Mouse (Mus musculus) forebrain, embryonic 16.5 days (tissue): Measurements from ENCODE around the gene 2410131K14Rik. TPM values are rescaled to one million over a fixed set of nuclear protein-coding genes. Genes with fewer than 3 reads are reported as not detected.

ENCODE experiments used
- ATAC-seq: fragments of 200-750 bp; cut with Nextera tagmentation; 2 replicates; pipeline ENCODE4 v1.8.0; 2017; ENCODE audit warnings: mild to moderate bottlenecking, moderate library complexity
- H3K27ac ChIP-seq: fragments of 300-500 bp; sonication (generic); 2 replicates; pipeline ENCODE4 v1.5.1; 2014; ENCODE audit warnings: low read length, control low read depth
- H3K27me3 ChIP-seq: fragments of 300-500 bp; sonication (generic); replicated peaks from 2 replicates; pipeline ENCODE4 v1.6.1; 2014; ENCODE audit warnings: low read length; ENCODE audit not compliant: control insufficient read depth, insufficient read depth
- H3K36me3 ChIP-seq: fragments of 300-500 bp; sonication (generic); 2 replicates; pipeline ENCODE4 v1.6.1; 2014; ENCODE audit not compliant: control insufficient read depth, insufficient read depth
- H3K4me1 ChIP-seq: fragments of 300-500 bp; sonication (generic); replicated peaks from 2 replicates; pipeline ENCODE4 v1.6.1; 2014; ENCODE audit warnings: low read length; ENCODE audit not compliant: control insufficient read depth, insufficient read depth
- H3K4me2 ChIP-seq: fragments of 300-500 bp; sonication (generic); 2 replicates; pipeline ENCODE4 v1.6.1; 2014; ENCODE audit warnings: mild to moderate bottlenecking, low read length, control low read depth
- H3K4me3 ChIP-seq: fragments of 300-500 bp; sonication (generic); replicated peaks from 2 replicates; pipeline ENCODE4 v1.5.1; 2014; ENCODE audit warnings: mild to moderate bottlenecking, low read length, control low read depth
- H3K9ac ChIP-seq: fragments of 300-500 bp; sonication (generic); replicated peaks from 2 replicates; pipeline ENCODE4 v1.6.1; 2014; ENCODE audit warnings: low read depth, low read length, control low read depth
- H3K9me3 ChIP-seq: fragments of 300-500 bp; sonication (generic); 2 replicates; pipeline ENCODE4 v1.6.1; 2016; ENCODE audit warnings: low read length; ENCODE audit not compliant: control insufficient read depth
- WGBS: fragments of 180-500 bp; shearing (Covaris S2); extraction: QIAGEN DNeasy Blood & Tissue Kit; methylation state at CpG from one replicate; pipeline ENCODE4 v1.1.7; 2014; 5-methylcytosine and 5-hydroxymethylcytosine counted together
- polyA plus RNA-seq: library from polyadenylated mRNA; unstranded; fragments of >200 nt; fragmentation: Nextera tagmentation; extraction: Ambion mirVana; gene quantifications from 2 replicates; pipeline ENCODE4 v1.2.1, GENCODE M21; 2015

Gene 2410131K14Rik
- polyA plus RNA-seq, 1 experiment from 2014 or later, result 18.6 TPM

DNA sequence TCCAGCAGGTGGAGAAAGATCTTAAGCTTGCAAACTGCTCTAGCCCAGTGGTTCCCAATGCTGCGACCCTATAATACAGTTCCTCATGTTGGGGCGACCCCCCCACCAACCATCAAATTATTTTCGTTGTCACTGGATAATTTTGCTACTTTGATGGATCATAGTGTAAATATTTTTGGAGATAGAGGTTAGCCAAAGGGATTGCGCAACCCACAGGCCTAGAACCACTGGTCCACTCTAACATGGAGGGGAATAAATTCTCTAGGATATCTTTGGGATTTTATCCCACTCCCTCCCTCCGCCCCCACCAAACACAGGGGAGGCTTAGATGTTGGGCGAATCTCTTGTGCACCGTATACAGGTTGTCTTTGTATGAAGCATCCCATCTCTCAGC is 49.8 kb downstream of the 2410131K14Rik start:
- Histone ChIP-seq H3K4me3 (no peak overlapping the region), H3K9ac (no peak overlapping the region), H3K4me1 (peaks cover 28% of the 10 kb centered on the region), H3K27ac (peak overlapping the region; percentile 84), H3K27me3 (no peaks in the 10 kb centered on the region), H3K9me3 (no peaks in the 10 kb centered on the region), H3K4me2 (no peak overlapping the region), H3K36me3 (no peaks in the 10 kb centered on the region)
- WGBS, result 76% methylated on average over 7 of the region's 7 CpGs
- ATAC-seq, result no peak

DNA sequence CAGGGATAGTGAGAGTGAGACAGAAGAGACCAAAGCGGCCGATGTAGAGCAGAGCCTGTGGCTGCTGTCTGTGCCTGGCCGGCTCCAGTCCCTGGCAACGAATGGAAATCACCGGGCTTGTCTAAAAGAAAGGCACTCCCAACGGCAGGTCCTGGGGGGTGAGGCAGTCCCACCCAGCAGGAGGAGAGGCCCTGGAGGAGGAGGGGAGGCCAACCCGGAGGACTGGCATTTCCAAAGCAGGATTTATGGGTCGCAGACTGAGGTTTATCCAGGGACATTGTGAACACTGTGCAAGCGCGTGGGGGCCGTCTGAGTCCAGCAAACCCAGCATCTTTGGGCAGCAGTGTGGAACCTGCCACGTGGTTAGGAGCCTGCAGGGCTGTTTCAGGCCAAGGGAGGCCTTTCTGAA is 52.3 kb downstream of the 2410131K14Rik start:
- H3K27me3 ChIP-seq, result no peaks in the 10 kb centered on the region
- H3K27ac ChIP-seq, result no peak overlapping the region
- no peak overlapping the region for H3K4me2 ChIP-seq
- no peaks in the 10 kb centered on the region for H3K36me3 ChIP-seq
- H3K4me3 ChIP-seq, result no peak overlapping the region
- peaks cover 31% of the 10 kb centered on the region for H3K4me1 ChIP-seq
- 18% methylated on average over 12 of the region's 12 CpGs for WGBS
- H3K9me3 ChIP-seq, result no peaks in the 10 kb centered on the region
- no peak for ATAC-seq
- H3K9ac ChIP-seq, result no peak overlapping the region

DNA sequence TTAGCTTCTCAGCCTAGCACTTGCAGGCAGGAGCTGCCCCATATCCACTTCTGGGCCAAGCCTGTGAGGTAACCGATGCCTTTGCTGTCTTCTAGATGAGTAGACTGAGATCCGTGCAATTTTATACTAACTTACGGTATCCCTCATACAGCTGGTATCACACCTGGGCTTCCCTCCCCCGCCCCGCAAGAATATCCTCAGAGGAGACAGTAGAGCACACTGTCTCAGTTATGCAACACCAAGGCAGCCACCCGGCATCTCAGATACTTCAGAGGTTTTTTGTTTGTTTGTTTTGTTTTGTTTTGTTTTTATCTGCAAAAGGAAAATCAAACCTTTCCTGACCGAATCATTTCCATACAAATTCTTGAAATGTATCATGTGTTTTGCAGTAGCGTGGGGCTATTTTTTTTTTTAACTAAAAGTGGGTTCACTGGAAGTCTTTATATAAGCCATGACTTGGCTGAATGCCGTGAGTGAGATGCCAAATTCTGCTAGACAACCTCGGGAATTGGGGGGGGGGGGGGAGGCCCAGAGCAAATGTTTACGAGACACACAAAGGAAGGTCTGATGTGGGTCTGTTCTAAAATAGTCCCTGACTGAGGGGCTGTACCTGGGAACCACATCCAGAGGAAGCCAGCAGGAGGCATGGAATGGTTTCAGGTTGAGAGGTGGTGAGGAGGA is 54.8 kb downstream of the 2410131K14Rik start:
- no peak overlapping the region for H3K27ac ChIP-seq
- WGBS, result 61% methylated on average over 11 of the region's 11 CpGs

DNA sequence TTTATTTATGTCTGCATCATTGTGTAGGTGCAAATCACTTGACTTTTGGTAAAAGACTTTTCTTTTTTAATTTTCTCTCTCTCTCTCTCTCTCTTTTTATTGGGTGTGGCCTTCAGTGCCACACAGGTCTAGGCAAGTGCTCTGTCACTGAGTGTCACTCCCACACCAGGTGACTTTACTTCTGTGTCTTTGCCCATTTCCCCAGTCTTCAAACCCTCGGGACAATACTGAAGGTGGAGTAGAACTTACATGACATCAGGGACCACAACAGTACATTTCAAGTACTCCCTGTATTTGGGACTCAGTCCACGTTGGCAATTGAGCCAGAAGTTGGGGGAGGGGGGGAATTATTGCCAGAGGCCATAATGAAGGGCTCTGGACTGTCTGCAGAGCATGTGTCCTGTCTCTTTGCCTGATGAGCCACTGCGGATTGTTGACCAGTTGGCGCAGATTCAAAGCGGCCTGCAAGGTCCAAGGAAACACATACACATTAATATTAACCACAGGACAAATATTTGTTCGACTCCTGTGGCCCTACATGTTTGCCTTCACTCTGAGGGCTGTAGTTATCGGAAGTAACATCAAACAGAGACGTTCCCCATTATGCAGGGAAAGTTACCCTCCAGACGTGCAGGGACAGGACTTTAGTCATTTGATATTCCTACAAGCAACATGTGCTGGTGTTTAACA is 57.6 kb downstream of the 2410131K14Rik start:
- no peak overlapping the region for H3K27ac ChIP-seq
- no peaks in the 10 kb centered on the region for H3K27me3 ChIP-seq
- H3K9ac ChIP-seq, result no peak overlapping the region
- WGBS, result 66% methylated on average over 9 of the region's 9 CpGs
- no peak overlapping the region for H3K4me2 ChIP-seq
- H3K36me3 ChIP-seq, result no peaks in the 10 kb centered on the region
- no peak overlapping the region for H3K4me3 ChIP-seq
- no peak for ATAC-seq
- H3K9me3 ChIP-seq, result no peaks in the 10 kb centered on the region
- H3K4me1 ChIP-seq, result peaks cover 9% of the 10 kb centered on the region; the same call in 1 of the 2 replicates

More for the DNA sequence above, 54.8 kb downstream of the 2410131K14Rik start:
- Histone ChIP-seq H3K4me3 (no peak overlapping the region), H3K4me1 (peaks cover 18% of the 10 kb centered on the region), H3K9me3 (no peaks in the 10 kb centered on the region), H3K9ac (no peak overlapping the region), H3K36me3 (no peaks in the 10 kb centered on the region), H3K27me3 (no peaks in the 10 kb centered on the region), H3K4me2 (no peak overlapping the region)
- ATAC-seq, result no peak

DNA sequence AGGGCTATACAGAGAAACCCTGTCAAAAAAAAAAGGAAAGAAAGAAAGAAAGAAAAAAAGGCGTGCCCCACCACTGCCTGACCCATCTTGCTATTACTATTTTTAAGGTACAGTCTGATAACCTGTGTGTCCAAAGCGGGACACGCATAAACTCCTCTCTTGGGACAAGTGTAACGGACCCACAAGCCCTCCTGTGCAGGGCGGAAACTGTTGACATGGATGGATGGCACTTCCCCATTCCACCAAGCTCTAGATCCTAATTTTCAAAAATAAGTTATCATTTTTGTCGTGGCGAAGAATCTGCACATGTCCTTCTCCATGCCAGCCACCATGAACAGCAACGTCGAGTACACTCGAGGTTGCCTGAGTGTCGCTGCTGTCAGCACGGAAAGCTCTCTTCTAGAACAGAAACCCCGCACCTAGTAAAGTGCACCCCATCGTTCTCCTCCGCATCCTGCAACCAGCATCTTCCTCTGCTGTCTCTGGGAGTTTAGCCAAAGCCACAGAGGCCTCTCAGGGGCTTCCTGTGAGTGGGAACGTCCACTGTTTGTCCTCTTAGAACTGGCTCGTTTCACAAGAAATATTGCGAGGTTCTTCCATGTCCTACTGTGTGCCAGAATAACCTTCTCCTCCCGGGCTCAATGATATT is 60.1 kb downstream of the 2410131K14Rik start:
- no peak for ATAC-seq
- WGBS, result 88% methylated on average over 19 of the region's 19 CpGs
- Histone ChIP-seq H3K4me3 (no peak overlapping the region), H3K4me1 (peaks cover 3% of the 10 kb centered on the region; the same call in 1 of the 2 replicates), H3K4me2 (no peak overlapping the region), H3K9me3 (no peaks in the 10 kb centered on the region), H3K9ac (no peak overlapping the region), H3K36me3 (no peaks in the 10 kb centered on the region), H3K27ac (no peak overlapping the region), H3K27me3 (no peaks in the 10 kb centered on the region)

DNA sequence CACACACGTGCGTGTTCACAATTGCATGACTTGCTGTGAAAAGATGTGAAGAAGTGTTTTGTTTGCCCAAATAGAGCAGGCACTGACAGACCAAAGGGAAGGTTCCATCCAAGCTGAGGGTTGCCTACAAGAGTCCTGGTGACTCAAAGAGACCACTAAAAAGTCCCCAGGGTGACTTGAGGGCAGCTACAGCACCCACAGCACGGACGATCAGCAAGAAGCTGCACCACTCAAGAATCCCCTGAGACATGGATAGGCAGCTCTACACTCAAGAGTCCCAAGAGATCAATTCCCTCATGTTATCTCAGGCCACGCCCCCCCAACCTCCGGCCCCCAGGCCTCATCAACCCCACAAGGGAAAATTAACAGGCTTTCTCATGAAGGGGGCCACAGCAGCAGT is 65.4 kb downstream of the 2410131K14Rik start:
- no peaks in the 10 kb centered on the region for H3K36me3 ChIP-seq
- H3K9me3 ChIP-seq, result no peaks in the 10 kb centered on the region
- WGBS, result 90% methylated on average over 6 of the region's 6 CpGs
- no peak for ATAC-seq
- H3K27ac ChIP-seq, result no peak overlapping the region
- H3K9ac ChIP-seq, result no peak overlapping the region
- no peak overlapping the region for H3K4me2 ChIP-seq
- H3K4me1 ChIP-seq, result no peaks in the 10 kb centered on the region
- H3K4me3 ChIP-seq, result no peak overlapping the region
- no peaks in the 10 kb centered on the region for H3K27me3 ChIP-seq

DNA sequence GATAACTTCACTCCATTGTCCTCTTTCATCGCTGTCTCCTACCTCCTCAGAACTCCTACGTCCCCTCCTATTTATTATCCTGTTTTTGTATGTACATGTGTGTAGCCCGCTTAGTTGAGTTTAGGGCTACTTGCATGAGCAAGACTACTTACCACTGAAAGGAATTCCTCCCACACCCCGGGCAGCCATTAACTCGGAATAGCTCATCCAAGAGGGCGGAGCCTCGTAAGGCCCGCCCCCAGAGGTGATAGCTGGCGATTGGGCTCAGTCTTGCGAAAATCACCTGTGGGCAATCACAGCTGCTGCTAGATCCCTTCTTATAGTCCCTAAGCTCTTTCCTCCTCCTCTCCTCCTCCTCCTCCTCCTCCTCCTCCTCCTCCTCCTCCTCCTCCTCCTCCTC is 66.2 kb downstream of the 2410131K14Rik start:
- H3K36me3 ChIP-seq, result no peaks in the 10 kb centered on the region
- ATAC-seq, result no peak
- WGBS, result 70% methylated on average over 10 of the region's 10 CpGs

DNA sequence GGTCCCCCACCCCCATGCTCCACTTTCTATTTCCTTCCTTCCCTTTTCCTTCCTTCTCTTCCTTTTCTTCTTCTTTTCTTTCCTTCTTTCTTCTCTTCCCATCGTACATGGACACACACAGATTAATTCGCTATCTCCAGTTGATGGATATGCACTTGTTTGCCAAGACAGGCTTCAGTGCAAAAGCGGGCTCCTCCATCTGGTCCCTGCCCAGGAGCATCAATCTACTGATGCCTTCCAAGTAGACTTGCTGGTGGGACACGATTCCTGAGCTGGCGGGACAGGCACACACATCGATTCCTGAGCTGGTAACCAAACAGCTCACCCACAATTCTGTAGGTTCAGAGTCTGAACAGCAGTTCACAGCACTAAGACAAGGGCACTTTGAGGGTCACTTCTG is 68.7 kb downstream of the 2410131K14Rik start:
- Histone ChIP-seq H3K4me2 (no peak overlapping the region), H3K9me3 (no peaks in the 10 kb centered on the region), H3K9ac (no peak overlapping the region), H3K27me3 (no peaks in the 10 kb centered on the region), H3K4me1 (0 out of 2 replicates have a peak, but pooled peaks cover under 1% of the 10 kb centered on the region), H3K36me3 (no peaks in the 10 kb centered on the region), H3K27ac (no peak overlapping the region), H3K4me3 (no peak overlapping the region)
- no peak for ATAC-seq
- 64% methylated on average over 6 of the region's 6 CpGs for WGBS

More for the DNA sequence above, 66.2 kb downstream of the 2410131K14Rik start:
- Histone ChIP-seq H3K27ac (no peak overlapping the region), H3K9ac (no peak overlapping the region), H3K4me2 (no peak overlapping the region), H3K4me3 (no peak overlapping the region), H3K4me1 (no peaks in the 10 kb centered on the region), H3K9me3 (no peaks in the 10 kb centered on the region), H3K27me3 (no peaks in the 10 kb centered on the region)
